Mouse (Mus musculus) heart, embryonic 11.5 days (tissue): ENCODE data around the gene Lrmda. TPM values are rescaled to one million over a fixed set of nuclear protein-coding genes. Genes with fewer than 3 reads are reported as not detected.

ENCODE experiments used
- ATAC-seq: fragments of 200-750 bp; cut with Nextera tagmentation; replicated peaks from 2 replicates; pipeline ENCODE4 v1.8.0; 2017; ENCODE audit warnings: moderate library complexity; ENCODE audit not compliant: insufficient number of reproducible peaks, low FRiP score, low TSS enrichment
- H3K27ac ChIP-seq: fragments of 300-500 bp; sonication (generic); 2 replicates; pipeline ENCODE4 v1.5.1; 2014; ENCODE audit warnings: mild to moderate bottlenecking, low read depth, low read length
- H3K27me3 ChIP-seq: fragments of 300-500 bp; sonication (generic); 2 replicates; pipeline ENCODE4 v1.6.1; 2014; ENCODE audit warnings: mild to moderate bottlenecking, low read length, mixed read lengths; ENCODE audit not compliant: control insufficient read depth, insufficient read depth
- H3K36me3 ChIP-seq: fragments of 300-500 bp; sonication (generic); 2 replicates; pipeline ENCODE4 v1.6.1; 2014; ENCODE audit warnings: mild to moderate bottlenecking, low read length, moderate library complexity, mixed read lengths; ENCODE audit not compliant: control insufficient read depth, insufficient read depth
- H3K4me1 ChIP-seq: fragments of 300-500 bp; sonication (generic); 2 replicates; pipeline ENCODE4 v1.6.1; 2014; ENCODE audit warnings: low read length; ENCODE audit not compliant: control insufficient read depth, insufficient read depth
- H3K4me2 ChIP-seq: fragments of 300-500 bp; sonication (generic); 2 replicates; pipeline ENCODE4 v1.6.1; 2014; ENCODE audit warnings: mild to moderate bottlenecking, moderate library complexity
- H3K4me3 ChIP-seq: fragments of 300-500 bp; sonication (generic); 2 replicates; pipeline ENCODE4 v1.5.1; 2014; ENCODE audit warnings: low read depth, low read length
- H3K9ac ChIP-seq: fragments of 300-500 bp; sonication (generic); 2 replicates; pipeline ENCODE4 v1.6.1; 2014; ENCODE audit warnings: mild to moderate bottlenecking, low read depth, low read length, moderate library complexity
- H3K9me3 ChIP-seq: fragments of 300-500 bp; sonication (generic); replicated peaks from 2 replicates; pipeline ENCODE4 v1.6.1; 2016; ENCODE audit warnings: low read length; ENCODE audit not compliant: control insufficient read depth
- WGBS: fragments of 180-500 bp; shearing (Covaris S2); extraction: QIAGEN DNeasy Blood & Tissue Kit; methylation state at CpG from one replicate; pipeline ENCODE4 v1.1.7; 2014; ENCODE audit not compliant: insufficient replicate concordance; 5-methylcytosine and 5-hydroxymethylcytosine counted together
- polyA plus RNA-seq: library from polyadenylated mRNA; unstranded; fragments of >200 nt; fragmentation: Nextera tagmentation; extraction: Ambion mirVana; gene quantifications from 2 replicates; pipeline ENCODE4 v1.2.1, GENCODE M21; 2014

Gene Lrmda
- polyA plus RNA-seq, 1 experiment from 2014 or later = 0.70 TPM

DNA sequence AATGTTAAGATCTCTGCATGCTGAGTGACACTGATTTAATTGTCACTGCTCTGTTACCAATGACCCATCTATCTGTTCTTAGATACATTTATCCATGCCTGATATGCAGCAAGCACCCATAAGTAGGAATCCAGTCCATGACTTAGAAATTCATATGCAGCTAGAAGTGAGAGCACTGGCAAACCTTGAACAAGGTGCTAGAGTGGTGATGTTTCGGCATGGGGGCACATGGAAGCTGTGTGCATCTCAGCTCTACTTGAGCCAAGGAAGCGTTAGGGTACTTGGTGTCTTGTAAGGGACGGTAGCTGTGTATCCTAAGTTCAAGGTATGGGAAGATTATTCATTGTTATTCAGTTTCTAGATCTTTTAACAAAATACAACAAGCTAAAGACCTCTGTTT is 896.0 kb downstream of the Lrmda start:
- ATAC-seq = no peak
- Histone ChIP-seq H3K27ac (no peak overlapping the region), H3K4me1 (no peaks in the 10 kb centered on the region), H3K9me3 (no peaks in the 10 kb centered on the region), H3K27me3 (no peaks in the 10 kb centered on the region), H3K36me3 (no peaks in the 10 kb centered on the region), H3K4me3 (no peak overlapping the region), H3K9ac (no peak overlapping the region), H3K4me2 (no peak overlapping the region)
- WGBS = 88% methylated on average over 3 of the region's 3 CpGs

GRCm38 (mm10) chr14:22918499-22918898 is 899.0 kb downstream of the Lrmda start:
- no peak overlapping the region for H3K4me2 ChIP-seq
- ATAC-seq = no peak
- H3K4me1 ChIP-seq = no peaks in the 10 kb centered on the region
- 79% methylated on average over 3 of the region's 3 CpGs for WGBS
- H3K27ac ChIP-seq = no peak overlapping the region
- H3K9ac ChIP-seq = no peak overlapping the region
- no peaks in the 10 kb centered on the region for H3K9me3 ChIP-seq
- no peaks in the 10 kb centered on the region for H3K36me3 ChIP-seq
- H3K4me3 ChIP-seq = no peak overlapping the region
- no peaks in the 10 kb centered on the region for H3K27me3 ChIP-seq

DNA sequence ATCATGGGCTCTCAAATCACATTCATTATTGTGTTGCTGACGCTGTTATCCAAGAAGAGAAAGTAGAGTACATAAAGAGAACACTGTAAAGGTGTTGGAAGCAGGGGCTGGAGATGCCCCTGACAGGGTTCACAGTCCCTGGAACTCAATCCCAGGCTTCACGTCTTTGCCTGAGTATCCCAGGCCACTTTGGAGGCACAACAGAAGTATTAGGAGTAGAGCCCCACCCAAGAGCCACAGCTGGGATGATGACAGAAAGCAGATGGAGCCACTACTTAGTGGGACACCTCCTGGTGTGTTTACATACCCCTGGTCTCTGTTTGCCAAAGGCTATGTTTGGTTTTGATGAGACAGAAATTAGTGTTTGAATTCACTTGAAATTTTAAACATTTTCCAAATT is 899.4 kb downstream of the Lrmda start:
- ATAC-seq = no peak
- Histone ChIP-seq H3K27me3 (no peaks in the 10 kb centered on the region), H3K9ac (no peak overlapping the region), H3K36me3 (no peaks in the 10 kb centered on the region), H3K9me3 (no peaks in the 10 kb centered on the region), H3K27ac (no peak overlapping the region), H3K4me2 (no peak overlapping the region), H3K4me1 (no peaks in the 10 kb centered on the region), H3K4me3 (no peak overlapping the region)
- 52% methylated on average over 2 of the region's 2 CpGs for WGBS

GRCm38 (mm10) chr14:22921152-22921551 is 901.6 kb downstream of the Lrmda start:
- H3K4me3 ChIP-seq = no peak overlapping the region
- H3K9me3 ChIP-seq = no peaks in the 10 kb centered on the region

DNA sequence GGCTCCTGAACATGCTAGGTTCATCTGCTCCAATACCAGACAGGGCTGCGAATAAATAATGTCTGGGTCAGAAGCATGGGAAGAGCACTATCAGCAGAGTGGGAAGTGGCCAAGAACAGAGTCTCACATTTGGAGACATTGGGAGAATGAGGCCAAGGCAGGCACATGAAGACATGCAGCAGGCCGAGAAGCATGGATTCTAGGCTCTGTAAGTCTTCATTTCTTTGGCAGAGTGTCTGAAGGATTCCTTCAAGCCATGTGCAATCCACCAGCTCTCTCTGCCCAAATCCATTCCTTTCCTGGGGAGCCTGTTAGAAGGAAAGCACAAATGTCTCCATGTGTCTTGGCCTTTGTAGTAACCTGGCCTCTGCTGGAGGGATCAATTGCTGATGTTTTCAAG is 902.3 kb downstream of the Lrmda start:
- WGBS = 83% methylated on average over 2 of the region's 2 CpGs
- no peak for ATAC-seq
- no peaks in the 10 kb centered on the region for H3K9me3 ChIP-seq

More at GRCm38 (mm10) chr14:22921152-22921551, 901.6 kb downstream of the Lrmda start:
- Histone ChIP-seq H3K36me3 (no peaks in the 10 kb centered on the region), H3K27me3 (no peaks in the 10 kb centered on the region), H3K27ac (no peak overlapping the region), H3K4me2 (no peak overlapping the region), H3K9ac (no peak overlapping the region), H3K4me1 (no peaks in the 10 kb centered on the region)
- no peak for ATAC-seq

DNA sequence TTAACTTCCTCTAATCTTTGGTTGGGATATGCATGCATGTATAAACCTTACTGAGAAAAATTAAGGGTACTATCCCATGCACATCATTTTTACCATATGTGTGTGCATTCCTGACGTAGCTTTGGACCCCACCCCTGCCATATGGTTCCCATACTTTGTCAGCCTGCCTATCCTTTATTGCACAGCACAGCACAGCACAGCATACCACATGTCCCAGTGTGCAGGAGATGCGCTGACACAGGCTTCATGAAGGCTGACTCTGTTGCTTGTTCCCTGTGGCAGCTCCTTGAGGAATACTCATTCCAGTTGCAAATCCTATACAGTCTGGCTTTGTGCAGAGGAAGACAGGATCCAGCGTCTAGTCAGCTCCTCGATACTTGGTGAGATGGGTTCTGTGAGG is 903.1 kb downstream of the Lrmda start:
- ATAC-seq = no peak
- Histone ChIP-seq H3K4me2 (no peak overlapping the region), H3K27ac (no peak overlapping the region), H3K27me3 (no peaks in the 10 kb centered on the region), H3K4me1 (no peaks in the 10 kb centered on the region), H3K9me3 (no peaks in the 10 kb centered on the region), H3K36me3 (no peaks in the 10 kb centered on the region), H3K4me3 (no peak overlapping the region), H3K9ac (no peak overlapping the region)
- 67% methylated on average over 4 of the region's 4 CpGs for WGBS

More for the DNA sequence above, 902.3 kb downstream of the Lrmda start:
- no peak overlapping the region for H3K27ac ChIP-seq
- no peak overlapping the region for H3K9ac ChIP-seq
- no peak overlapping the region for H3K4me2 ChIP-seq
- no peaks in the 10 kb centered on the region for H3K27me3 ChIP-seq
- no peaks in the 10 kb centered on the region for H3K4me1 ChIP-seq
- no peaks in the 10 kb centered on the region for H3K36me3 ChIP-seq
- no peak overlapping the region for H3K4me3 ChIP-seq

- Histone ChIP-seq H3K27me3 (no peaks in the 10 kb centered on the region), H3K4me3 (no peak overlapping the region), H3K9me3 (no peaks in the 10 kb centered on the region), H3K4me2 (no peak overlapping the region), H3K9ac (no peak overlapping the region), H3K4me1 (no peaks in the 10 kb centered on the region), H3K36me3 (no peaks in the 10 kb centered on the region), H3K27ac (no peak overlapping the region)
- no peak for ATAC-seq
- WGBS = 92% methylated on average over 2 of the region's 2 CpGs
Measured at GRCm38 (mm10) chr14:22923251-22923650, 903.7 kb downstream of the Lrmda start.

DNA sequence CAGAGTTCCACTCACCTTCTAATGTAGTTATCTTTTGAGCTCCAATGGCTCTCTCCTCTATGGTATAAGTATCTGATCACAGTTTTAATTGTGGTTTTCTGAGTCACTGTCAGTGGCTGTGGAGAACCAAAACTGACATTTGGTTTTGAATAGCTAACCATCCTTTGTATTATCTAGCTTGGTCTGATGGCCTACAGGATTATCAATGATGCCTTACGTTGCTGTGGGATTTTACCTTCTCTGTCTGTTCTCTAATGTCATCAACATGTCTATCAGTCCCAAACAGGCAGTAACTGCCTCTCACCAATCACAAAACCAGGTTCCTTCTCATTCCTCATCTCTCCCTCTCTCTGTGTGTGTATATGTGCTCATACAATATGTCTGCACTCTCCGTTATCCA is 908.8 kb downstream of the Lrmda start:
- no peak overlapping the region for H3K4me3 ChIP-seq
- no peaks in the 10 kb centered on the region for H3K27me3 ChIP-seq
- no peak overlapping the region for H3K4me2 ChIP-seq
- no peaks in the 10 kb centered on the region for H3K9me3 ChIP-seq
- no peaks in the 10 kb centered on the region for H3K4me1 ChIP-seq
- H3K36me3 ChIP-seq = no peaks in the 10 kb centered on the region
- H3K9ac ChIP-seq = no peak overlapping the region
- WGBS = 87% methylated on average over 2 of the region's 2 CpGs
- no peak overlapping the region for H3K27ac ChIP-seq
- ATAC-seq = no peak

GRCm38 (mm10) chr14:22928683-22929082 is 909.2 kb downstream of the Lrmda start:
- Histone ChIP-seq H3K36me3 (no peaks in the 10 kb centered on the region), H3K4me2 (no peak overlapping the region), H3K27ac (no peak overlapping the region), H3K9ac (no peak overlapping the region), H3K4me3 (no peak overlapping the region), H3K4me1 (no peaks in the 10 kb centered on the region), H3K27me3 (no peaks in the 10 kb centered on the region), H3K9me3 (no peaks in the 10 kb centered on the region)
- WGBS = 81% methylated on average over 1 of the region's 1 CpGs
- ATAC-seq = no peak
